Mouse (Mus musculus) ovary, adult 18-20 months (tissue): ENCODE results near the gene Zbtb40.

ENCODE experiments used
- DNase-seq: peaks from one replicate; pipeline ENCODE4 v3.0.0; 2022; ENCODE audit warnings: low spot score, mixed read lengths

Gene Zbtb40

DNA sequence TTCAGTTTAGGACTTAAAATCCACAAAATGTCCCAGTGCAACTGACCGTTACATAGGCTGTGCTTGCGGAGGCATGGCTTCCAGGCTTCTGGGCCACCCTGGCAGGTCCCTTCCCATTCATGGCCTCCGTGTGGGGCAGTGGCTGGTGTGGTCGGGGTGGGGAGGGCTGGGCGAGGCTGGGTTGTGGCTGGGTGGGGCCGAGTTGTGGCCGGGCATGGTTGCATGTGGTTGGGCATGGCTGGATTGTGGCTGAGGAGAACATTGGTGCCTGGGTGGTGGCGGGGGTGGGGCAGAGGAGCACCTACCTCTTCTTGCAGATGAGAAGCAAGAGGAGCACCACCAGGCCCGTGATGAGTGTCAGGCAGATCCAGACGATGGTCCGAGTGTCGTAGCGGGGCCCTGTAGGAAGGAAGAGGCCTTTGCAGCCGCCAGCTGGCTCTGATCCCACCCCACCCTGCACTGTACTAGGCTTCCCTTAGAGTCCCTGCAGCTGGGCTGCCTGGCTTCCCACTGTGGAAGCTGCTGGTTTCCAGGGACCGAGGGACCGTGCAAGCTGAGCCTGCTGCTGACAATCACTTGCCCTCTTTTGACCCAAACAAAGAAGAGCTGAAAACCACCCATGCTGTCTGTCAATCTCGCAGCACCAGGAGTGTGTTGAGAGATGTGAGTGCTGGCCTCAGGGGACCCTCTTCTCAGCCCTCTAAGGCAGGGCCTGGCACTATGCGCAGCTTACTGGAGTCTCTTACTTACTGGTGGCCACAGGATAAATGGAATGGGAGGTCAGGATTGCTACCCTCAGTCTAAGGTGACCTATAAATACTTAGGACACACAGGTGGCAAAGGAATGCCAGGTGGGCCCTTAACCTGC is 113.6 kb downstream of the Zbtb40 start:
- DNase-seq: no peak

GRCm38 (mm10) chr4:136930474-136930873 is 118.1 kb downstream of the Zbtb40 start:
- no peak for DNase-seq
